Mouse (Mus musculus) olfactory bulb, adult 2 months (tissue): Measurements from ENCODE around the gene Sypl.

ENCODE experiments used
- CTCF ChIP-seq: fragments of 200-500 bp; IDR thresholded peaks from 2 replicates; pipeline ENCODE4 v1.5.1; 2012; ENCODE audit warnings: low read depth, mild to moderate bottlenecking, low read length, moderate library complexity; ENCODE audit not compliant: insufficient read depth
- POLR2A ChIP-seq: fragments of 200-500 bp; IDR thresholded peaks from 2 replicates; pipeline ENCODE4 v1.6.1; 2012; ENCODE audit warnings: mild to moderate bottlenecking, low read depth, low read length, moderate library complexity; ENCODE audit not compliant: insufficient read depth

GRCm38 (mm10) chr12:32921071-32921470 is 32.6 kb upstream of the Sypl start:
- TF ChIP-seq CTCF (no peak), POLR2A (no peak)
